Mouse (Mus musculus) R1 (cell line): Measurements from ENCODE around the gene 4930432M17Rik.

ENCODE experiments used
- DNase-seq: peaks from one replicate; pipeline ENCODE4 v3.0.0-alpha.2; 2018; ENCODE audit warnings: low read depth, low spot score

Gene 4930432M17Rik

GRCm38 (mm10) chr3:121707106-121707505 lies 36.5 kb downstream of the 4930432M17Rik start:
- DNase-seq = no peak

- DNase-seq = no peak
These were observed 40.5 kb downstream of the 4930432M17Rik start for GRCm38 (mm10) chr3:121710894-121711531.

GRCm38 (mm10) chr3:121712222-121712621 lies 41.7 kb downstream of the 4930432M17Rik start:
- DNase-seq = no peak

GRCm38 (mm10) chr3:121713151-121713701 lies 42.7 kb downstream of the 4930432M17Rik start:
- DNase-seq = no peak

GRCm38 (mm10) chr3:121713816-121714215 lies 43.3 kb downstream of the 4930432M17Rik start:
- no peak for DNase-seq

- DNase-seq = no peak
These were observed 43.9 kb downstream of the 4930432M17Rik start for GRCm38 (mm10) chr3:121714461-121714860.

GRCm38 (mm10) chr3:121715336-121715735 lies 44.8 kb downstream of the 4930432M17Rik start:
- DNase-seq = no peak

GRCm38 (mm10) chr3:121715741-121716459 lies 45.3 kb downstream of the 4930432M17Rik start:
- no peak for DNase-seq

- DNase-seq = no peak
These were observed 45.9 kb downstream of the 4930432M17Rik start for GRCm38 (mm10) chr3:121716480-121716879.

- DNase-seq = no peak
These were observed 48.1 kb downstream of the 4930432M17Rik start for GRCm38 (mm10) chr3:121718679-121719078.

GRCm38 (mm10) chr3:121719701-121720100 lies 49.1 kb downstream of the 4930432M17Rik start:
- no peak for DNase-seq

GRCm38 (mm10) chr3:121720801-121721690 lies 50.5 kb downstream of the 4930432M17Rik start:
- peak; percentile 54 for DNase-seq

- DNase-seq = no peak
These were observed 51.1 kb downstream of the 4930432M17Rik start for GRCm38 (mm10) chr3:121721691-121722070.

GRCm38 (mm10) chr3:121722971-121723844 lies 52.6 kb downstream of the 4930432M17Rik start, which contains the start of gene F3:
Gene F3, plus strand, starts transcription at chr3:121723537.
- DNase-seq = peak; percentile 88

- no peak for DNase-seq
These were observed 53.5 kb downstream of the 4930432M17Rik start for GRCm38 (mm10) chr3:121723968-121724524.

GRCm38 (mm10) chr3:121724553-121724952 lies 54.0 kb downstream of the 4930432M17Rik start:
- no peak for DNase-seq

- DNase-seq = no peak
These were observed 55.1 kb downstream of the 4930432M17Rik start for GRCm38 (mm10) chr3:121725651-121726050.

GRCm38 (mm10) chr3:121729678-121730077 lies 59.1 kb downstream of the 4930432M17Rik start:
- no peak for DNase-seq
